Comparison of ENCODE assay signal across 8 mouse cellular contexts in the genomic region with DNA sequence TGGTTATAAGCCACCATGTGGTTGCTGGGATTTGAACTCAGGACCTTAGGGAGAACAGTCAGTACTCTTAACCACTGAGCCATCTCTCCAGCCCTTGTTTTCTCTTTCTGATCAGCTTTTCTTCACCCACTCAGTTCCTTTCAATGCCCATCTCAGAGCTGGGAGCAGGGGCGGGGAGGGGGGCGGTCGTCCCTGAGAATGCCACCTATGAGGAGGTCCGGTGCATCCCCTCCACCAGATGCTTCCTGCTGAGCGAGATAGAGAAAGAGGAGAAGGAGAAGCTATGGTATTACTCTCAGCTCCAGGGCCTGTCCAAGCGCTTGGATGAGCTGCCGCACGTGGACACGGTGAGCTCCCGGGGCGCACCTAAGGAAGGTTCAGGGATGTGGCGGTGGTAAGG. TPM values are rescaled to one million over a fixed set of nuclear protein-coding genes. Genes with fewer than 3 reads are reported as not detected.
DNase-seq lines count a peak whose midpoint lies in the region; ATAC-seq and TF ChIP-seq lines count a peak whose summit lies in the region.

No protein-coding gene starts in this region.

- peak overlapping the region; percentile 1; the same call in 1 of the 2 replicates for H3K4me2 ChIP-seq in heart, embryonic 14.5 days (ENCODE audit: low read length)
- peak overlapping the region; percentile 15 for H3K4me2 ChIP-seq in embryonic facial prominence, embryonic 12.5 days (replicated peaks)
- H3K4me2 ChIP-seq in hindbrain, embryonic 15.5 days: peak overlapping the region; percentile 36

- 18% methylated on average over 12 of the region's 12 CpGs for WGBS in heart, embryonic 14.5 days
- WGBS in embryonic facial prominence, embryonic 12.5 days: 21% methylated on average over 12 of the region's 12 CpGs
- 34% methylated on average over 12 of the region's 12 CpGs for WGBS in hindbrain, embryonic 15.5 days
- WGBS in midbrain, embryonic 10.5 days: 31% methylated on average over 12 of the region's 12 CpGs

- no peak for TF ChIP-seq CTCF in layer of hippocampus, adult 2 months (conservative IDR thresholded peaks at IDR 0.05)

- H3K9ac ChIP-seq in heart, embryonic 14.5 days (ENCODE audit: low read length): no peak overlapping the region
- no peak overlapping the region for H3K9ac ChIP-seq in embryonic facial prominence, embryonic 12.5 days
- no peak overlapping the region for H3K9ac ChIP-seq in hindbrain, embryonic 15.5 days

- H3K27me3 ChIP-seq in heart, embryonic 14.5 days (ENCODE audit: control insufficient read depth, insufficient read depth, low read length): peaks cover 90% of the 10 kb centered on the region
- peaks cover 65% of the 10 kb centered on the region for H3K27me3 ChIP-seq in embryonic facial prominence, embryonic 12.5 days
- no peaks in the 10 kb centered on the region for H3K27me3 ChIP-seq in hindbrain, embryonic 15.5 days
- H3K27me3 ChIP-seq in midbrain, embryonic 10.5 days (ENCODE audit: low read depth, poor library complexity, severe bottlenecking): peaks cover 55% of the 10 kb centered on the region

- H3K27ac ChIP-seq in heart, embryonic 14.5 days (replicated peaks in 1 of 2; ENCODE audit: control insufficient read depth in 1 of 2, insufficient read depth in 1 of 2, low read depth in 2 of 2, low read length in 2 of 2): no peak overlapping the region
- no peak overlapping the region for H3K27ac ChIP-seq in embryonic facial prominence, embryonic 12.5 days
- H3K27ac ChIP-seq in hindbrain, embryonic 15.5 days (replicated peaks): no peak overlapping the region
- no peak overlapping the region for H3K27ac ChIP-seq in midbrain, embryonic 10.5 days (replicated peaks)
- no peak overlapping the region for H3K27ac ChIP-seq in layer of hippocampus, adult 2 months

- no peaks in the 10 kb centered on the region for H3K36me3 ChIP-seq in heart, embryonic 14.5 days (ENCODE audit: control insufficient read depth, insufficient read depth, low read length)
- H3K36me3 ChIP-seq in embryonic facial prominence, embryonic 12.5 days: peaks cover 13% of the 10 kb centered on the region
- H3K36me3 ChIP-seq in hindbrain, embryonic 15.5 days: peaks cover 56% of the 10 kb centered on the region
- H3K36me3 ChIP-seq in midbrain, embryonic 10.5 days: peaks cover 75% of the 10 kb centered on the region

- DNase-seq in heart, adult 9 months (ENCODE audit: low spot score in 2 of 2): no peak
- DNase-seq in midbrain, embryonic 10.5 days (ENCODE audit: low spot score): no peak
- DNase-seq in embryo, embryonic 10.5 days (ENCODE audit: low spot score): no peak
- no peak for DNase-seq in layer of hippocampus, adult 2 months (ENCODE audit: low spot score in 2 of 2)
- no peak for DNase-seq in cerebellum, postnatal 4 days (ENCODE audit: low spot score in 2 of 2)

- no peak for ATAC-seq in heart, embryonic 14.5 days (ENCODE audit: insufficient number of reproducible peaks, insufficient read depth, low FRiP score, low read depth)
- no peak for ATAC-seq in embryonic facial prominence, embryonic 12.5 days (ENCODE audit: insufficient number of reproducible peaks, insufficient read depth, low FRiP score, low TSS enrichment)
- no peak for ATAC-seq in hindbrain, embryonic 15.5 days (ENCODE audit: low FRiP score, low read depth)

- peaks cover 4 to 8% of the 10 kb centered on the region in 2 experiments; a peak in 2 of 4 replicates for H3K4me1 ChIP-seq in heart, embryonic 14.5 days (ENCODE audit: control insufficient read depth in 2 of 2, insufficient read depth in 2 of 2, low read length in 2 of 2)
- H3K4me1 ChIP-seq in embryonic facial prominence, embryonic 12.5 days: peaks cover 8% of the 10 kb centered on the region; the same call in 1 of the 2 replicates
- peaks cover 67% of the 10 kb centered on the region for H3K4me1 ChIP-seq in hindbrain, embryonic 15.5 days (replicated peaks)
- H3K4me1 ChIP-seq in midbrain, embryonic 10.5 days: peaks cover 44% of the 10 kb centered on the region

- no peaks in the 10 kb centered on the region for H3K9me3 ChIP-seq in heart, embryonic 14.5 days (ENCODE audit: control insufficient read depth, low read length)
- H3K9me3 ChIP-seq in embryonic facial prominence, embryonic 12.5 days: no peaks in the 10 kb centered on the region
- no peaks in the 10 kb centered on the region for H3K9me3 ChIP-seq in hindbrain, embryonic 15.5 days
- H3K9me3 ChIP-seq in midbrain, embryonic 10.5 days (replicated peaks): no peaks in the 10 kb centered on the region

- no peak overlapping the region for H3K4me3 ChIP-seq in heart, embryonic 14.5 days (ENCODE audit: control insufficient read depth in 1 of 2, insufficient read depth in 1 of 2, low read depth in 1 of 2, low read length in 2 of 2)
- H3K4me3 ChIP-seq in embryonic facial prominence, embryonic 12.5 days: no peak overlapping the region
- H3K4me3 ChIP-seq in hindbrain, embryonic 15.5 days: no peak overlapping the region
- peak overlapping the region; percentile 33; the same call in 1 of the 2 replicates for H3K4me3 ChIP-seq in midbrain, embryonic 10.5 days
- no peak overlapping the region for H3K4me3 ChIP-seq in layer of hippocampus, adult 2 months

RNA-seq across cellular contexts. Expression of a gene that starts 8.7 kb away (rescaled TPM):
- 0.78 and 1.4 TPM in 2 replicates for polyA plus RNA-seq in heart, embryonic 14.5 days (2014; fragmentation: Nextera tagmentation; extraction: Ambion mirVana)
- 18.3 and 21.7 TPM in 2 replicates for polyA plus RNA-seq in embryonic facial prominence, embryonic 12.5 days (2016; fragmentation: Nextera tagmentation; extraction: Ambion mirVana)
- polyA plus RNA-seq in hindbrain, embryonic 15.5 days (2015; fragmentation: Nextera tagmentation; extraction: Ambion mirVana): 175 and 181 TPM in 2 replicates
- 28.3 and 61.6 TPM in 2 replicates for polyA plus RNA-seq in midbrain, embryonic 10.5 days (2016; fragmentation: Nextera tagmentation; extraction: Ambion mirVana)
- 100 to 1,000 TPM in 1 of 2 experiments, 10 to 100 TPM in 1; 98.3 to 110 TPM for total RNA-seq in layer of hippocampus, adult 2 months (2021)

RNA-seq across cellular contexts. Expression of a gene that starts 12.2 kb away (rescaled TPM):
- polyA plus RNA-seq in heart, embryonic 14.5 days (2014; fragmentation: Nextera tagmentation; extraction: Ambion mirVana): 648 and 723 TPM in 2 replicates
- 851 and 902 TPM in 2 replicates for polyA plus RNA-seq in embryonic facial prominence, embryonic 12.5 days (2016; fragmentation: Nextera tagmentation; extraction: Ambion mirVana)
- polyA plus RNA-seq in hindbrain, embryonic 15.5 days (2015; fragmentation: Nextera tagmentation; extraction: Ambion mirVana): 551 and 587 TPM in 2 replicates
- polyA plus RNA-seq in midbrain, embryonic 10.5 days (2016; fragmentation: Nextera tagmentation; extraction: Ambion mirVana): 889 and 1,053 TPM in 2 replicates
- total RNA-seq in layer of hippocampus, adult 2 months (2021): 100 to 1,000 TPM; 926 to 932 TPM

RNA-seq across cellular contexts. Expression of a gene that starts 15.9 kb away (rescaled TPM):
- polyA plus RNA-seq in heart, embryonic 14.5 days (2014; fragmentation: Nextera tagmentation; extraction: Ambion mirVana): 28.9 and 30.8 TPM in 2 replicates
- polyA plus RNA-seq in embryonic facial prominence, embryonic 12.5 days (2016; fragmentation: Nextera tagmentation; extraction: Ambion mirVana): 50.0 and 50.3 TPM in 2 replicates
- polyA plus RNA-seq in hindbrain, embryonic 15.5 days (2015; fragmentation: Nextera tagmentation; extraction: Ambion mirVana): 29.8 and 30.1 TPM in 2 replicates
- polyA plus RNA-seq in midbrain, embryonic 10.5 days (2016; fragmentation: Nextera tagmentation; extraction: Ambion mirVana): 57.3 TPM in 2 replicates
- 10 to 100 TPM; 23.5 to 25.7 TPM for total RNA-seq in layer of hippocampus, adult 2 months (2021)

RNA-seq across cellular contexts. Expression of a gene that starts 24.8 kb away (rescaled TPM):
- 1.4 TPM in 2 replicates for polyA plus RNA-seq in heart, embryonic 14.5 days (2014; fragmentation: Nextera tagmentation; extraction: Ambion mirVana)
- 4.5 and 5.1 TPM in 2 replicates for polyA plus RNA-seq in embryonic facial prominence, embryonic 12.5 days (2016; fragmentation: Nextera tagmentation; extraction: Ambion mirVana)
- polyA plus RNA-seq in hindbrain, embryonic 15.5 days (2015; fragmentation: Nextera tagmentation; extraction: Ambion mirVana): 6.1 and 6.7 TPM in 2 replicates
- polyA plus RNA-seq in midbrain, embryonic 10.5 days (2016; fragmentation: Nextera tagmentation; extraction: Ambion mirVana): 3.3 and 4.2 TPM in 2 replicates
- 1 to 10 TPM; 2.8 to 3.2 TPM for total RNA-seq in layer of hippocampus, adult 2 months (2021)

RNA-seq across cellular contexts. Expression of a gene that starts 25.3 kb away (rescaled TPM):
- 1.4 and 1.6 TPM in 2 replicates for polyA plus RNA-seq in heart, embryonic 14.5 days (2014; fragmentation: Nextera tagmentation; extraction: Ambion mirVana)
- polyA plus RNA-seq in embryonic facial prominence, embryonic 12.5 days (2016; fragmentation: Nextera tagmentation; extraction: Ambion mirVana): 4.2 and 5.7 TPM in 2 replicates
- 5.7 and 7.1 TPM in 2 replicates for polyA plus RNA-seq in hindbrain, embryonic 15.5 days (2015; fragmentation: Nextera tagmentation; extraction: Ambion mirVana)
- polyA plus RNA-seq in midbrain, embryonic 10.5 days (2016; fragmentation: Nextera tagmentation; extraction: Ambion mirVana): 9.1 and 11.5 TPM in 2 replicates
- total RNA-seq in layer of hippocampus, adult 2 months (2021): 10 to 100 TPM in 1 of 2 experiments, 1 to 10 TPM in 1; 9.6 to 11.0 TPM
